Mouse (Mus musculus) ES-E14 (cell line): Measurements from ENCODE around the gene Taf11.

Experiments
- CHD2 ChIP-seq: IDR thresholded peaks from 2 replicates; pipeline ENCODE4 v1.6.1; 2014; ENCODE audit warnings: mild to moderate bottlenecking, low read depth, low read length, inconsistent platforms
- HCFC1 ChIP-seq: IDR thresholded peaks from 2 replicates; pipeline ENCODE4 v1.6.1; 2012; ENCODE audit warnings: low read length, inconsistent platforms, borderline replicate concordance; ENCODE audit not compliant: insufficient read depth
- MAFK ChIP-seq: IDR thresholded peaks from 2 replicates; pipeline ENCODE4 v1.6.1; 2014; ENCODE audit warnings: mild to moderate bottlenecking, low read depth, low read length, inconsistent platforms; ENCODE audit not compliant: insufficient read depth
- ZNF384 ChIP-seq: IDR thresholded peaks from 2 replicates; pipeline ENCODE4 v1.6.1; 2012; ENCODE audit warnings: low read depth, low read length, inconsistent platforms

DNA sequence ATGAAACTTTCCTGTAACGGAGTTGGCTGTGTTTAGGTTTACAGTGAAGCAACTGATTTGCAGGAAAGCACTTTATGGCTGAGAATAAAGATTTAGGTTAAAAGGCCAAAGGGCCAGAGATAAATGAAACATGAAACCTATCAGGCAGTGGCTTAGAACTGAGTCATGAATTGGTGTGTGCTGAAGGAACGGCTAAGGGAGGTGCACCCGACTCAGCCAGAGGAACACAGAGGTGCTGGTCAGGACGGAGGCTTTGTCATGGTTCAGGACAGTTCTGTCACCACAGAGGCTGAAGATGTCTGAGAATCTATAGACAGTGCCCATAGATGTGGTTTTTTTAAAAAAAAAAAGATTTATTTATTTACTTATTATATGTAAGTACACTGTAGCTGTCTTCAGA lies 5.1 kb upstream of the Taf11 start:
- TF ChIP-seq ZNF384: no peak
- no peak for TF ChIP-seq CHD2
- no peak for TF ChIP-seq HCFC1
- TF ChIP-seq MAFK: no peak
